Comparison of ENCODE assay signal across 8 mouse cellular contexts in genomic region chr1:58445861-58446260, GRCm38 (mm10). TPM values are rescaled to one million over a fixed set of nuclear protein-coding genes. Genes with fewer than 3 reads are reported as not detected.
DNase-seq lines count a peak whose midpoint lies in the region; ATAC-seq and TF ChIP-seq lines count a peak whose summit lies in the region.

No protein-coding gene starts in this region.

- ATAC-seq in heart, embryonic 13.5 days (ENCODE audit: extremely low read depth, insufficient number of reproducible peaks, low FRiP score, low TSS enrichment) = no peak
- ATAC-seq in midbrain, embryonic 11.5 days (ENCODE audit: low FRiP score) = no peak

- DNase-seq in heart, adult 8-10 months (ENCODE audit: low spot score) = no peak
- DNase-seq in hindbrain, embryonic 10.5 days (ENCODE audit: low spot score) = no peak
- DNase-seq in midbrain, embryonic 11.5 days (ENCODE audit: low spot score, missing footprints) = no peak
- no peak for DNase-seq in ovary, adult 18-20 months (ENCODE audit: low spot score)
- DNase-seq in adrenal gland, postnatal 14 days = no peak
- no peak for DNase-seq in urinary bladder, postnatal 14 days (ENCODE audit: low spot score)

- peak overlapping the region; percentile 79 for H3K4me2 ChIP-seq in heart, embryonic 13.5 days
- H3K4me2 ChIP-seq in midbrain, embryonic 11.5 days = peak overlapping the region; percentile 71

- H3K4me1 ChIP-seq in heart, embryonic 13.5 days = peaks cover 28% of the 10 kb centered on the region
- H3K4me1 ChIP-seq in E14TG2a.4 (replicated peaks; ENCODE audit: low read depth, low read length) = peaks cover 53% of the 10 kb centered on the region
- peaks cover 32% of the 10 kb centered on the region for H3K4me1 ChIP-seq in hindbrain, embryonic 10.5 days (replicated peaks)
- peaks cover 11% of the 10 kb centered on the region for H3K4me1 ChIP-seq in midbrain, embryonic 11.5 days (ENCODE audit: control insufficient read depth, insufficient read depth, low read length)

- H3K27me3 ChIP-seq in heart, embryonic 13.5 days (replicated peaks) = no peaks in the 10 kb centered on the region
- no peaks in the 10 kb centered on the region for H3K27me3 ChIP-seq in E14TG2a.4 (ENCODE audit: insufficient read depth, low read length)
- H3K27me3 ChIP-seq in hindbrain, embryonic 10.5 days (ENCODE audit: insufficient read depth, poor library complexity, severe bottlenecking) = no peaks in the 10 kb centered on the region
- no peaks in the 10 kb centered on the region for H3K27me3 ChIP-seq in midbrain, embryonic 11.5 days (ENCODE audit: control insufficient read depth, insufficient read depth, low read length)

- peak overlapping the region; percentile 94 for H3K27ac ChIP-seq in heart, embryonic 13.5 days (replicated peaks)
- H3K27ac ChIP-seq in hindbrain, embryonic 10.5 days = peak overlapping the region; percentile 93
- peak overlapping the region; percentile 79 for H3K27ac ChIP-seq in midbrain, embryonic 11.5 days (ENCODE audit: low read depth, low read length)

- WGBS in heart, embryonic 13.5 days = 11% methylated on average over 11 of the region's 11 CpGs
- 13% methylated on average over 11 of the region's 11 CpGs for WGBS in hindbrain, embryonic 10.5 days
- 16% methylated on average over 11 of the region's 11 CpGs for WGBS in midbrain, embryonic 11.5 days

- peaks cover 41% of the 10 kb centered on the region for H3K36me3 ChIP-seq in heart, embryonic 13.5 days
- H3K36me3 ChIP-seq in E14TG2a.4 (ENCODE audit: insufficient read depth, low read length) = peaks cover 65% of the 10 kb centered on the region
- peaks cover 62% of the 10 kb centered on the region for H3K36me3 ChIP-seq in hindbrain, embryonic 10.5 days
- no peaks in the 10 kb centered on the region for H3K36me3 ChIP-seq in midbrain, embryonic 11.5 days (ENCODE audit: control insufficient read depth, insufficient read depth, low read length)

- H3K9me3 ChIP-seq in heart, embryonic 13.5 days = no peaks in the 10 kb centered on the region
- H3K9me3 ChIP-seq in E14TG2a.4 (ENCODE audit: low read length) = no peaks in the 10 kb centered on the region
- H3K9me3 ChIP-seq in hindbrain, embryonic 10.5 days = no peaks in the 10 kb centered on the region
- H3K9me3 ChIP-seq in midbrain, embryonic 11.5 days (ENCODE audit: control insufficient read depth, low read length) = no peaks in the 10 kb centered on the region

- H3K4me3 ChIP-seq in heart, embryonic 13.5 days = peak overlapping the region; percentile 77
- H3K4me3 ChIP-seq in E14TG2a.4 (replicated peaks; ENCODE audit: low read length) = peak overlapping the region; percentile 92
- H3K4me3 ChIP-seq in hindbrain, embryonic 10.5 days = peak overlapping the region; percentile 69
- peak overlapping the region; percentile 54 for H3K4me3 ChIP-seq in midbrain, embryonic 11.5 days (ENCODE audit: low read depth, low read length)

- H3K9ac ChIP-seq in heart, embryonic 13.5 days = peak overlapping the region; percentile 86
- H3K9ac ChIP-seq in midbrain, embryonic 11.5 days (ENCODE audit: low read length) = peak overlapping the region; percentile 83

- no peak for TF ChIP-seq CTCF in E14TG2a.4 (conservative IDR thresholded peaks at IDR 0.05; ENCODE audit: low read length)

RNA-seq across cellular contexts. Expression of gene Ppil3, which starts 0.6 kb away (rescaled TPM):
- polyA plus RNA-seq in heart, embryonic 13.5 days (2015; fragmentation: Nextera tagmentation; extraction: Ambion mirVana) = 30.9 and 37.9 TPM in 2 replicates
- total RNA-seq in heart, adult 8-10 months (2022) = 10 to 100 TPM; 15.9 to 21.5 (median 18.7) TPM
- 54.8 and 58.9 TPM in 2 replicates for polyA plus RNA-seq in hindbrain, embryonic 10.5 days (2016; fragmentation: Nextera tagmentation; extraction: Ambion mirVana)
- polyA plus RNA-seq in midbrain, embryonic 11.5 days (2014; fragmentation: Nextera tagmentation; extraction: Ambion mirVana) = 56.8 and 61.9 TPM in 2 replicates
- 26.5 and 35.0 TPM in 2 replicates for total RNA-seq in adrenal gland, postnatal 14 days (2021)

RNA-seq across cellular contexts. Expression of gene Nif3l1, which starts 0.9 kb away (rescaled TPM):
- 28.9 and 30.2 TPM in 2 replicates for polyA plus RNA-seq in heart, embryonic 13.5 days (2015; fragmentation: Nextera tagmentation; extraction: Ambion mirVana)
- total RNA-seq in heart, adult 8-10 months (2022) = 10 to 100 TPM in 3 of 4 experiments, 1 to 10 TPM in 1; 10.0 to 15.4 (median 14.4) TPM
- 70.7 and 75.9 TPM in 2 replicates for polyA plus RNA-seq in hindbrain, embryonic 10.5 days (2016; fragmentation: Nextera tagmentation; extraction: Ambion mirVana)
- 66.6 and 67.2 TPM in 2 replicates for polyA plus RNA-seq in midbrain, embryonic 11.5 days (2014; fragmentation: Nextera tagmentation; extraction: Ambion mirVana)
- total RNA-seq in adrenal gland, postnatal 14 days (2021) = 17.6 and 18.8 TPM in 2 replicates

RNA-seq across cellular contexts. Expression of gene Clk1, which starts 22.0 kb away (rescaled TPM):
- 117 and 129 TPM in 2 replicates for polyA plus RNA-seq in heart, embryonic 13.5 days (2015; fragmentation: Nextera tagmentation; extraction: Ambion mirVana)
- total RNA-seq in heart, adult 8-10 months (2022) = 10 to 100 TPM; 35.5 to 62.3 (median 46.7) TPM
- 121 and 127 TPM in 2 replicates for polyA plus RNA-seq in hindbrain, embryonic 10.5 days (2016; fragmentation: Nextera tagmentation; extraction: Ambion mirVana)
- polyA plus RNA-seq in midbrain, embryonic 11.5 days (2014; fragmentation: Nextera tagmentation; extraction: Ambion mirVana) = 157 and 173 TPM in 2 replicates
- 167 and 176 TPM in 2 replicates for total RNA-seq in adrenal gland, postnatal 14 days (2021)

RNA-seq across cellular contexts. Expression of gene Bzw1, which starts 53.2 kb away (rescaled TPM):
- polyA plus RNA-seq in heart, embryonic 13.5 days (2015; fragmentation: Nextera tagmentation; extraction: Ambion mirVana) = 205 and 209 TPM in 2 replicates
- 10 to 100 TPM; 60.2 to 64.3 (median 62.1) TPM for total RNA-seq in heart, adult 8-10 months (2022)
- polyA plus RNA-seq in hindbrain, embryonic 10.5 days (2016; fragmentation: Nextera tagmentation; extraction: Ambion mirVana) = 367 and 442 TPM in 2 replicates
- polyA plus RNA-seq in midbrain, embryonic 11.5 days (2014; fragmentation: Nextera tagmentation; extraction: Ambion mirVana) = 587 and 613 TPM in 2 replicates
- 180 and 184 TPM in 2 replicates for total RNA-seq in adrenal gland, postnatal 14 days (2021)

RNA-seq across cellular contexts. Expression of gene Orc2, which starts 59.0 kb away (rescaled TPM):
- 19.6 and 21.1 TPM in 2 replicates for polyA plus RNA-seq in heart, embryonic 13.5 days (2015; fragmentation: Nextera tagmentation; extraction: Ambion mirVana)
- 10 to 100 TPM; 10.1 to 12.4 (median 11.2) TPM for total RNA-seq in heart, adult 8-10 months (2022)
- polyA plus RNA-seq in hindbrain, embryonic 10.5 days (2016; fragmentation: Nextera tagmentation; extraction: Ambion mirVana) = 35.8 and 46.4 TPM in 2 replicates
- 39.0 and 47.3 TPM in 2 replicates for polyA plus RNA-seq in midbrain, embryonic 11.5 days (2014; fragmentation: Nextera tagmentation; extraction: Ambion mirVana)
- total RNA-seq in adrenal gland, postnatal 14 days (2021) = 20.5 and 24.9 TPM in 2 replicates
